Mouse (Mus musculus): ENCODE data around the gene Hspa12a. TPM values are rescaled to one million over a fixed set of nuclear protein-coding genes. Genes with fewer than 3 reads are reported as not detected.

Gene Hspa12a
- polyA plus RNA-seq, 1 experiment from 2014 or later: 10.8 TPM

DNA sequence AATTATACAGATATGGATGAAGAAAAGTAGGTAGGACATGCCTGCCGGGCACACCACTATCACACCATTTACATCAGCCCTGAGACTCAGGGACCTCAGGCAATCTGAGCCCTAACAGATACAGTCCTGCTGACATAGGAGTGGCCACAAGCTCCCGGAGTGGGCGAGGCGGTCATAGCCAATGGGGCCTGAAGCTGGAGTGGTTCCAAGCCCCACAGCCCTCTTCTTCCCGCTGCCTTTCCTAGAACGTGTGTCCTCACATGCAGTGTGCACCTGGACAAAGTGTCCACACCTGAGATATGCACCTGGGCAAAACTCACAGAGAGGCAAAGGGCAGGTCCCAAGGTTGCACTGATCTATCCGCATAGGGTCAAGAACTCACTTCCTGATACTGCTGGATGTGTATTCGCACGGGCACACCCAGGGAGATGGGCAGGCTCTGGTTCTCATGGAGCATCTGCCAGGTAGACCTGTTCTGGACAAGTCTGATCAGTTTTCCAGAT, 195.9 kb downstream of the Hspa12a start:
- DNase-seq (ENCODE audit: low spot score): no peak
- no peaks in the 10 kb centered on the region for H3K36me3 ChIP-seq
- no peaks in the 10 kb centered on the region for H3K27me3 ChIP-seq (ENCODE audit: low read depth, poor library complexity, severe bottlenecking)
- no peak overlapping the region for H3K4me3 ChIP-seq
- no peaks in the 10 kb centered on the region for H3K4me1 ChIP-seq
- 90% methylated on average over 9 of the region's 9 CpGs for WGBS
- H3K27ac ChIP-seq (replicated peaks): no peak overlapping the region
- no peaks in the 10 kb centered on the region for H3K9me3 ChIP-seq (replicated peaks)

Small RNA genes lying within 50 kb of the gene (microRNA-seq; reads per million reads assigned to microRNA genes)
- 6.6 reads per million, percentile 15 among the genes with 10 or more reads in this experiment for gene Mir3086

Other genes starting within 250 kb of the Hspa12a start
- gene Pnliprp1, start 214.8 kb downstream of the Hspa12a start, polyA plus RNA-seq (2016; fragmentation: Nextera tagmentation; extraction: Ambion mirVana): 0.14 and 0.22 TPM in 2 replicates
- not detected in 2 replicates for gene Pnliprp2, start 183.9 kb downstream of the Hspa12a start, polyA plus RNA-seq (2016; fragmentation: Nextera tagmentation; extraction: Ambion mirVana)
- 0.12 TPM in 1 of 2 replicates, not detected in the other for gene 1700019N19Rik, start 149.2 kb downstream of the Hspa12a start, polyA plus RNA-seq (2016; fragmentation: Nextera tagmentation; extraction: Ambion mirVana)
- gene Eno4, start 229 bp downstream of the Hspa12a start, polyA plus RNA-seq (2016; fragmentation: Nextera tagmentation; extraction: Ambion mirVana): 0.43 and 0.54 TPM in 2 replicates
- 0.75 and 1.4 TPM in 2 replicates for gene Shtn1, start 132.4 kb upstream of the Hspa12a start, polyA plus RNA-seq (2016; fragmentation: Nextera tagmentation; extraction: Ambion mirVana)
- 0.11 TPM in 1 of 2 replicates, not detected in the other for gene Vax1, start 226.4 kb upstream of the Hspa12a start, polyA plus RNA-seq (2016; fragmentation: Nextera tagmentation; extraction: Ambion mirVana)